Mouse (Mus musculus) small intestine, adult 2 months (tissue): ENCODE results near the gene Limch1. TPM values are rescaled to one million over a fixed set of nuclear protein-coding genes. Genes with fewer than 3 reads are reported as not detected.

Experiments used
- H3K27ac ChIP-seq: fragments of 200-500 bp; 2 replicates; pipeline ENCODE4 v1.5.1; 2012; ENCODE audit warnings: low read depth, low read length, control low read depth, inconsistent platforms; ENCODE audit not compliant: insufficient read depth
- H3K27me3 ChIP-seq: fragments of 200-500 bp; 2 replicates; pipeline ENCODE4 v1.6.1; 2012; ENCODE audit warnings: mild to moderate bottlenecking, moderate library complexity, low read length, inconsistent platforms; ENCODE audit not compliant: control insufficient read depth, insufficient read depth
- H3K36me3 ChIP-seq: fragments of 200-500 bp; 2 replicates; pipeline ENCODE4 v1.6.1; 2012; ENCODE audit warnings: mild to moderate bottlenecking, low read length, control low read depth, inconsistent platforms; ENCODE audit not compliant: control insufficient read depth, insufficient read depth
- H3K4me1 ChIP-seq: fragments of 200-500 bp; 2 replicates; pipeline ENCODE4 v1.6.1; 2012; ENCODE audit warnings: low read length, inconsistent platforms, mixed read lengths; ENCODE audit not compliant: control insufficient read depth, insufficient read depth, insufficient read length
- H3K4me3 ChIP-seq: fragments of 200-500 bp; 2 replicates; pipeline ENCODE4 v1.5.1; 2012; ENCODE audit warnings: low read depth, mild to moderate bottlenecking, control low read depth, inconsistent platforms, low read length, moderate library complexity
- CTCF ChIP-seq: fragments of 200-500 bp; IDR thresholded peaks from 2 replicates; pipeline ENCODE4 v1.5.1; 2012; ENCODE audit warnings: low read depth, mild to moderate bottlenecking, control low read depth, inconsistent platforms, low read length, moderate library complexity, mixed read lengths; ENCODE audit not compliant: insufficient replicate concordance, insufficient read length; ENCODE audit errors: extremely low read depth
- POLR2A ChIP-seq: fragments of 200-500 bp; IDR thresholded peaks from 2 replicates; pipeline ENCODE4 v1.6.1; 2012; ENCODE audit warnings: low read depth, mild to moderate bottlenecking, control low read depth, inconsistent platforms, low read length, moderate library complexity
- WGBS: fragments of 180-500 bp; shearing (Covaris S2); methylation state at CpG from one replicate; pipeline ENCODE4 v1.1.7; 2018; 5-methylcytosine and 5-hydroxymethylcytosine counted together
- polyA plus RNA-seq: library from polyadenylated mRNA; depleted of rRNA; stranded (reverse); fragments of >200 nt; gene quantifications from 2 replicates; pipeline ENCODE4 v1.2.3, GENCODE M21; 2012

Gene Limch1
- polyA plus RNA-seq, 1 experiment, result 1.0 TPM

DNA sequence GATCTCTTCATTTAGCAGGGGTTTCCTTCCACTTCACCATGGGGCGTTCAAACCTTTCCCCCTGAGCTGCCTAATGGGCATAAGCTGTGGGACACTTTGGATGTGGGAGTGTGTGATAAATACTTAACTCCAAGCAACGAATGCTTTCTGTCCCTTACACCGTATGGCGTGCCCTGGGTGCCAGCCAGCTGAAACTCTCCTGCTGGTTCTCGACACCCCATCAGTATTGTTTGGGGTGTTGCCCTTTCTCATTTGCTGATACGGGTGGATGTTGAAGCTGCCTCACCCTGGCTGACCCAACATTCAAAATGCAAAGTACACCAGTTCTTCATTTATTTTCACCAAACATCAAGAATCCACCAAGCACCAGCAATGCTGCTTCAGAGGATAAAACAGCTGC is 168.2 kb downstream of the Limch1 start:
- H3K27me3 ChIP-seq, result no peaks in the 10 kb centered on the region
- no peak overlapping the region for H3K4me3 ChIP-seq
- 89% methylated on average over 6 of the region's 6 CpGs for WGBS
- no peak for TF ChIP-seq POLR2A
- H3K36me3 ChIP-seq, result no peaks in the 10 kb centered on the region
- H3K4me1 ChIP-seq, result no peaks in the 10 kb centered on the region
- no peak overlapping the region for H3K27ac ChIP-seq

DNA sequence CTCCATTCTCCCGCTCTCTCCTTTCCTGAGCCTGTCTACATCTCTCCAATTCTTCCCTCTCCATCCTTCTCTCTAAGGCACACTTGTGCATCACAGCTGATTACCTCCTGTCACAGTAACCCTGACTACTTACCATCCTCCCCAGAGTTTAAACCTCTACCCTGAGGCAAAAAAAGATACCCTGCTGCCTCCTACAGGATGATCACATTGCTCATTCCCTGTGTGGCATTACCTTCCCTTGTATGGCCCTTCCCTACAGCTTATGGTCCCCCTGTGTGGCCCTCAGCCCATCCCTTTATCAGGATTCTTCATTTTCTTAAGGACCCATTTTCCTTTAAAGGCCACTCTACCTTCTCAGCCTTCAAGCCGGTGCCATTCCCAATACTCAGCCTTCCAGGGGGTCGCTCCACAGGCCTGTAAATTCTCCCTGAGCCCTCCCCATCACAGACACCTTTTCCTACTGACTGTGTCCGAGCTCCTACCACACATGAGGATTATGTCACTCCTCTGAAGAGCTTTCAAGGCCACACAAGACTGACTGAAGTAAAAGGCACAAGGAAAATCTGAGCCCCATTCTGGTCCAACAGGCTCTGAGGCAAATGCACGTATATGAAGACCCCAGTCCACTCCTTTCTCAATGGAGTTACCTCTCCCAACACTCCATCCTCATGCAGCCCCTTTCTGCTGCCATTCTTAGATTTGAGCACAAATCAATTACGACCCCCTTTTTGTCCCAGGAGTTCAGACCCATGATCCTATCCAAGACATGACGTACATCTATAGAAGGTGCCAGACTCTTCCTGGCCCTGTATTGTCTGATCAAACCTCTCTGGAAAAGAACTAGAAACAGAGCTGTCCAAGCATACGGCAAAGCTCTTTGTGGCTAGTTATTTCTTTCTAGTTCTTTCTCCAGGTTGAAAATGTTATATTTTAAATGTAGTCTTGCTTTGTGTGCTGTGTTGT is 172.0 kb downstream of the Limch1 start:
- Histone ChIP-seq H3K27ac (no peak overlapping the region), H3K27me3 (no peaks in the 10 kb centered on the region), H3K36me3 (no peaks in the 10 kb centered on the region), H3K4me3 (no peak overlapping the region), H3K4me1 (no peaks in the 10 kb centered on the region)
- WGBS, result 84% methylated on average over 8 of the region's 8 CpGs
- TF ChIP-seq POLR2A (no peak), CTCF (no peak)

GRCm38 (mm10) chr5:66918316-66919305 is 173.0 kb downstream of the Limch1 start:
- no peaks in the 10 kb centered on the region for H3K27me3 ChIP-seq
- H3K36me3 ChIP-seq, result no peaks in the 10 kb centered on the region
- no peaks in the 10 kb centered on the region for H3K4me1 ChIP-seq
- no peak for TF ChIP-seq CTCF
- TF ChIP-seq POLR2A, result no peak
- no peak overlapping the region for H3K27ac ChIP-seq
- 74% methylated on average over 11 of the region's 11 CpGs for WGBS
- no peak overlapping the region for H3K4me3 ChIP-seq

DNA sequence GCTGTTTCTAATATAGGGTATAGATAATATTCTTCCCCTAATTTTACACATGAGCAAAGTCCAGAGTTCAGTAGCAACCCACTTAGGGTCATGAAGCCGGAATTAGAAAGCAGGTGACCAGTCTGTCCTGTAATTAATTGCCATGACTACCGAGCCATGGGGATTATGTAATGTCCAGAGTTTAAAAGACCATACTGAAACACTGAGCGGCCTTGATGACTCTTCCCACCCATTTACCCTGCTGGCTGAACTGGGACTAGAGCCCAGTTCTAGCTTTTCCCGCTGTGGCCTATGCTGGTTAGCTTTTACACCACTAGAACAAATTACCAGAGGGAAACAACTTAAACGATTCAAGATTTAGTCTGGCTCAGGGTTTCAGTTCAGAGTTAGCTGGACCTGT is 177.0 kb downstream of the Limch1 start:
- no peak overlapping the region for H3K27ac ChIP-seq
- no peaks in the 10 kb centered on the region for H3K36me3 ChIP-seq
- H3K4me3 ChIP-seq, result no peak overlapping the region
- 35% methylated on average over 5 of the region's 5 CpGs for WGBS
- no peak for TF ChIP-seq CTCF
- TF ChIP-seq POLR2A, result no peak
- H3K4me1 ChIP-seq, result no peaks in the 10 kb centered on the region
- no peaks in the 10 kb centered on the region for H3K27me3 ChIP-seq

- H3K4me3 ChIP-seq, result no peak overlapping the region
Observed at GRCm38 (mm10) chr5:66929291-66929690, 183.7 kb downstream of the Limch1 start.

DNA sequence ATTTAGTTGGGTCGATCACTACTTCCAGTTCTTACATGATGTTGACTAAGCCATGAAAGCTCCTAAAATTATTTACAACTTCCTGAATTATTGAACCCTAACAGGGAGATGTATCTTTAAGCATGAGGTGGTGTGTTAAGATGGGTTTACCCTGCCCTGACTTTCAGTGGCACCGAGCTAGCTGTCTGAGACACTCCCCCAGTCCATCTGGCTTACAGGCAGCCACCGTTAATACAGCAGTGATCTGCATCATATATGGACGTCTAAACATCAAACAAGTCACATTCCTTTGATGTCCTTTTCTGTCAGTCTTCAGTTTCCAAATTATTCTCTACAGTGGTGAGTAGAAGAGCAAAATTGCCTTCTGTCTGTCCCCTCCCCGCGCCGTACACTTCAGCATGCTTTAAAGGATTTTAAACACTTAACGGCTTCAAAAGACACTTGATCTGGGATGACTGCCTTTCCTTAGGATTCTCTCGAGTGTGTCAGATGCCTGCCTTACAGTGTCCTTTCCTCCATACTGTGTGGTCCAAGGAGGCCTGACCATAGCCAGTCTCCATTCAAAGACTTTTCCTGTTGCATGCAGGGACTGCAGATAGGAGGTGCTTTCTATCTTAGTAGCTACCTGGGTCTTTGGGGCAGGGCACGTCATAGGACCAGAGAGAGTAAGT is 187.6 kb downstream of the Limch1 start:
- H3K4me3 ChIP-seq, result no peak overlapping the region
- TF ChIP-seq POLR2A, result no peak
- no peaks in the 10 kb centered on the region for H3K4me1 ChIP-seq
- 76% methylated on average over 10 of the region's 10 CpGs for WGBS
- H3K27me3 ChIP-seq, result no peaks in the 10 kb centered on the region
- H3K27ac ChIP-seq, result no peak overlapping the region
- no peaks in the 10 kb centered on the region for H3K36me3 ChIP-seq

More at GRCm38 (mm10) chr5:66929291-66929690, 183.7 kb downstream of the Limch1 start:
- Histone ChIP-seq H3K4me1 (no peaks in the 10 kb centered on the region), H3K36me3 (no peaks in the 10 kb centered on the region), H3K27me3 (no peaks in the 10 kb centered on the region), H3K27ac (no peak overlapping the region)
- no peak for TF ChIP-seq CTCF
- no peak for TF ChIP-seq POLR2A
- WGBS, result 72% methylated on average over 6 of the region's 6 CpGs
